Mouse (Mus musculus) gastrocnemius, adult 8-10 months (tissue): Measurements from ENCODE around the gene Hs6st2. TPM values are rescaled to one million over a fixed set of nuclear protein-coding genes. Genes with fewer than 3 reads are reported as not detected.
A peak's percentile ranks its signal among the peaks of the same experiment; 100 is the strongest.

Source experiments
- DNase-seq, 2 experiments: peaks; one replicate each; pipeline ENCODE4 v3.0.0; 2022; ENCODE audit warnings: low spot score in 2 of 2
- total RNA-seq, 4 experiments: library from RNA; stranded (reverse); gene quantifications; 2 replicates each; pipeline ENCODE4 v1.2.4; 2022

The Hs6st2 gene
- total RNA-seq, 4 experiments from 2014 or later = 1.9 to 4.5 (median 2.5) TPM

DNA sequence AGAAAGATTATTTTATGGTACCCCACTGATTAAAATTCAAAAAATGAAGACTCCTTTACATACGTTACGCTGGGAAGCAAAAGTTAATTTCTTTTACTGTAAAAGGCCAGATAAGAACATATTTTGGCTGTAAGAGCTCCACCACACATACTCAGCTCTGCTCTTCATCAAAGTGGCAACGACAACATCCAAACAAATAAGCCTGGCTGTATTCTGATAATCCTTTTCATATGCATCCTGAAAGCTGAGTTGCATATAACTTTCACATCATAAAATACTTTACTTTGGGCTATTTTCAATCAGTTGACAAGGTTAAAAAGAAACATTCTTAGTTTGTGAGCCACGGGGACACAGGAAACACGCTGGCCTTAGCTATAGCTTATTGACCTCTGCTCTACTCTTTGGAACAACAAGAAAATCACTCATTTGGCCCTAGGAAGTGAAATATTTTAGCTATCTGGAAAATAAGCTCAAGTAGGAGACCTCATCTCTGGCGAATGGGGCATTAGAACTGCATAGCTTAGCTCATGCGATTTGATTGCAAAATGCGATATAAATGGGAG is 91.1 kb downstream of the Hs6st2 start:
- DNase-seq = no peak

DNA sequence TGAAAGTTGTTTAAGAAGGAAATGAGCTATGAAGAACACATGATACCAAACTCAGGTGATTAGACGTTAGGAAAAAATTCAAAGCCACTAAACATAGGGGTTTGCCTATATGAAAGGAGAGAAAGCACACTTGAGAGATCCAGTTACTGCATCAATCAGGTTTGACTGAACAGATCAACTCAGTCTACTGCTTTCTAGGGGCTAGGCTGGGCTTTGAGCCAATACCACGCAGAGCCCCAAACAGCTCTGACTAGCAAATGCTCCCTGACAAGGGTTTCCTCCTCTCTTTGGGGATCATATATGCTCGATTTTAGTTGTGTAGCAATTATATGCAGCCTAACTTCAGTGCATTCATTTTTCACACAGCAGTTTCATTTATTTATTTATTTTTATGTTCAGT is 96.2 kb downstream of the Hs6st2 start:
- no peak for DNase-seq

GRCm38 (mm10) chrX:51581704-51582103 is 100.0 kb downstream of the Hs6st2 start:
- DNase-seq = no peak

DNA sequence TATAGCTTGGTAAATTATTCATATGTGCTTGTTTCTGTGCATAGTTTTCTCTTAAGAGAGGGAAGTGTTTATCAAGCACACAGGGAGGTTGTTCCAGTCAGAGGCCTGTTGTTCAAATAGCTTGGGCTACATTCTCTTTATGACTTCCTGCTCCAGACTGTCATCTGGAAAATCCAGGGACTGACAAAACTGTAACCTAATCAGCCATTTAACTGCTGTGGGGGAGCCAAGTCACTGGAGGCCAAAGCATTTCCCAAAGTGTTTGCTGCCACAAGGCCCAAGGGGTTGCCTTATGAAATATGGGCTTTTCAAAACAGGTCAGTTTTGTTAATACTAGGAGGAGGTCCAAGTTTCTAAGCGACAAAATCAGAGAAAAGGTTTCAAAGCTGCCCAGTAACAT is 119.8 kb downstream of the Hs6st2 start:
- no peak for DNase-seq

DNA sequence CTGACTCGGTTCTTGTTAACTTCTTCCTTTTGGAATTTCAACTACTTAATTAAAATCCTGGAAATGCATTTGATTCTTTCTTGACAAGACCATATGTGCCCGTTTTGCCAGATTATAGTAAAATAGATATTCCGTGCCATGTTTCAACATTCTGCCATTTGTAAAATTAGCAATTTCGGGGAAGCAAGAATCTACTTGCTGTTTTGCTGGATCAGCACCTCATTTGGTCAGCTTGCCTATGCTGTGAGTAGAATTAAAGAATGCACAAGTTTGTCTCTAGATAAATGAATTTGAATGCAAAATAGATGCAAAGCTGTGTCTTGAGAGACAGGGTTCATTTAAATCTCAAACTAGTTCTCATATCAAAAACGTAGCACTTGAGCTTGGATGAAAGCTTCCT is 142.0 kb downstream of the Hs6st2 start:
- DNase-seq = no peak

DNA sequence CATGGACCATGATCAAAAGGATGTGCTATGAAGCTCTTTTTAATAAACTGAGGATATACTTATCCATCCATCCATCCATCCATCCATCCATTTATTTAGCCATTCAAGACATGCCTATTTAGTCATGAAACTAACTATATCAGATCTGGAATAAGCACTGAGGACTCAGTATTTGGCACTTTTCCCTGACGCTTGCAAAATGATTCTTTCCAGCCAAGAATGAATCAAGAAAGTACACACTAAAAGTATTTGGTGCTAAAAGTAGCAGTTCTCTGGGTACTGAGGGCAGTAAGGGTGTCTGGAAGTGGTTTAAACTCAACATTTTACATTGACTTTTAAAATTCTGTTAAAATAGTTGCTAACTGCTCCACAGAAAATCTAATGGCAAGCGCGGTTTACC is 144.6 kb downstream of the Hs6st2 start:
- DNase-seq = no peak

GRCm38 (mm10) chrX:51535226-51535625 is 146.4 kb downstream of the Hs6st2 start:
- no peak for DNase-seq

DNA sequence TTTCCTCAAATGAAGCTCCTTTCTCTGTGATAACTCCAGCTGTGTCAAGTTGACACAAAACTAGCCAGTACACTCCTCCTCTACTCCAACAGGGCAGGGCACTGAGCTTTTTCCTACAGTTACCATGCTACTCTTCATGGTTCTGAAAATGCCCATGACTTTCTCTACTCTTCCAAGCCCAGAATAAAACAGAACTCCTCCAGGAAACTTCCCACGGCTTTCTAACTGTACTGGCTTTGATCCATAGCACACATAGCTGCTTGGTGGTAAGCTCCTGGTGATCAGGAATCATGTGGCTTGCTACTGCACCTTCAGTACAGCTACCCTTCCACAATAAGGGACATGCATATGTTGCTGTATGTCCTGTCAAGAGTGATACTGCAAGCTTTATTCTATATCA is 150.5 kb downstream of the Hs6st2 start:
- DNase-seq = no peak

GRCm38 (mm10) chrX:51528601-51529000 is 153.1 kb downstream of the Hs6st2 start:
- DNase-seq = no peak

GRCm38 (mm10) chrX:51514831-51515230 is 166.8 kb downstream of the Hs6st2 start:
- DNase-seq = no peak

- no peak for DNase-seq
Observed at GRCm38 (mm10) chrX:51506526-51506925, 175.1 kb downstream of the Hs6st2 start.

- no peak for DNase-seq
Observed at GRCm38 (mm10) chrX:51505691-51506090, 176.0 kb downstream of the Hs6st2 start.

DNA sequence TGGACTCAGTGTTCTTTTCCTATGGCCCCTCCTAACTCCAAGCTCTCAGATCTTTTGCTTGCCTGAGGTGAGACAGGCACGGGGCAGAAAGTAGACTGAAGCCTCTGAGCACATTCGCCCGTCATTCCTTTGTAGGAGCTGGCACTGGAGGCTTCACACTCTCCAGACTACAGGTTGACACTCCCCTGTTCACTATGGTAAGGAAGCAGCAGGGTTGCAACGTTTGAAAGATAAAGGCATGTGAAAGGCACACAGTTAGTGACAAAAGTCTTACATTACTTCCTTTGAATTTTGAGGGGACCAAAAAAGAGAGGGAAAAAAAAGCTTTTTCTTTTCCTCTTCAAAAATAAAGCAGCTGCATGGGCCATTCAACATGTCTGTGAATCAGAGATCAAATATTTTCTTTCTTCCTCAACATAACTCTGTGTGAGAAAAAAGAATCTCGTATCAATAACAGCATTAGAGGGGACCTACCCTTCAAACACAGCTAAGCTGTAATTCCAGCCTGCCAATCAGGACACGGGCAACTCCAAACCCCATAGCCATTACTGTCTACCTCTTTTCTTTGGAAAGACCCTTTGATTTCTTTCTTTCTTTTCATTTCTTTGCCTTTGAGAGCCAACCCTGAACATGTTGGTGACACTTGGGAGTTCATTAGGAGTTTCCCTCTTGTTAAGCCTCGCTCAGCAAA is 177.7 kb downstream of the Hs6st2 start:
- DNase-seq = no peak

DNA sequence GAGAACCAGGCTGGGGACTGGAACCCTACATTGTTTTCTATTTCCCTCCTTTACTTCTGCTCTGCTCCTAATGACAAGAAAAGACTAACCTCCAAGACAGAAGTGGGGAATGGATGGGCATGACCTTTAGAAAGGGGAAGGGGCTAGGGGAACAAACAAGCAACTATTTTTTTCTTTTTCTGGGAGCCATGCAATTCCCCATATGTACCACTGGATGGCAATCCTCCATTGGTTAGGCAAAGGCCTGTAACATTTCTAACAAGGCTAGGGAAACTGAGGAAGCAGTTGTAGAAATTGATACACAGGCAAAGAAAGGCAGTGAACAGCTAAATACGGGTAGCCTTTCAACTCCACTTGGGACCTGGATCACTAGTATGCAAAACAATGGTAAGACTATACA is 183.8 kb downstream of the Hs6st2 start:
- DNase-seq = no peak

GRCm38 (mm10) chrX:51488374-51488773 is 193.3 kb downstream of the Hs6st2 start:
- DNase-seq = no peak

DNA sequence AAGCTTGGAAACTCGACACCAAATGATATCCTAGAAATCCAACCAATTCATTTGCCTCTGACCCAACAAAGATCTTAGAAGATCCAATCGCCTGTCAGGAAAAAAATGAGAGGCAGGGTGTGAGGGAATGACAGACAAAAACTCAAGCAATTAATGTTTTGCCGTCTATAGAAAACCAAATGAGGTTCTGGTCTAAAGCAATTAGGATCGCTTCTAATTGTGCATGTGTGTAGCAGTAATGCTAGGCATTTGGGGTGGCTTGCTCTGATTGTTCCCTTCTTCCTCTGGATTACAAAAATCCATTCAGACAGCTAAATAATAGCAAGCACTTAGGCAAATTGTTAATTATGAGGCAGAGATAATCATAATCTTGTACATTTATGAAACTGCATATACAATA is 212.2 kb downstream of the Hs6st2 start:
- DNase-seq = no peak

DNA sequence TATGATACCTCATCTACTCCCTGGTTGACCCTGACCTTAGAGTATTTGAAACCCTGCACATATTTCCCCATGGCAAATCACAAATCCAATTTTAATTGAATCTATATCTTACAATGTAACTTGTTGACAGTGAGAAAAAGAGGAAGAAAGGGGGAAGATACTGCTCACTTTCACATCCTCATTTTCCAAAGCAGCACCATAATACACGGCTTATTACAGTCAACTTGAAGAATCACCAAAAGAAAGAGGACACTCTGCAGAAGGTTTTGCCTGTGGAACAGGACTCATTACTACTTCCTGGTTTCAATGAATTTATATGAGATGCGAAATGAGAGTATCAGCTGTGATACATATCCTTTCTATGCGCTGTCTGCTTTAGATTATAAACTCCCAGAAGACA is 220.2 kb downstream of the Hs6st2 start:
- no peak for DNase-seq

DNA sequence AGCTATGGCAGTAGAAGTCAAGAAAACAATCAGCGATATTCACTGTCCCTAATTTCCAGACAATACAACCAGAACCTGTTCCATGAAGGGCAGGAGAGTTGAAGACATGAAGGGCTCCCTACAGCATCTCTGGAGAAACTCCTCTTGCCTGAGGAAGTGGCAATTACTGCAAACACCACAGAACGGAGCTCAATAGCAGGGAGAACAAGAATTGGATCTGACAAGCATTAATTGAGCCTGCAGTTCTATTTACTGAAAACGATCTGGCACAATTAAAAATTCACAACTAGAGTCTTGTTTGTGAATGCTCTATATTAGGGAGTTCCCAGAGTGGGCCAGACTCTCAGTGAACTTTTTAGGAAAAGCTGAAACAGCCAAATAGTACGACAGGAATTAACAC is 238.3 kb downstream of the Hs6st2 start:
- no peak for DNase-seq

GRCm38 (mm10) chrX:51431706-51432105 is 249.9 kb downstream of the Hs6st2 start:
- no peak for DNase-seq

- no peak for DNase-seq
Observed at GRCm38 (mm10) chrX:51425031-51425430, 256.6 kb downstream of the Hs6st2 start.

DNA sequence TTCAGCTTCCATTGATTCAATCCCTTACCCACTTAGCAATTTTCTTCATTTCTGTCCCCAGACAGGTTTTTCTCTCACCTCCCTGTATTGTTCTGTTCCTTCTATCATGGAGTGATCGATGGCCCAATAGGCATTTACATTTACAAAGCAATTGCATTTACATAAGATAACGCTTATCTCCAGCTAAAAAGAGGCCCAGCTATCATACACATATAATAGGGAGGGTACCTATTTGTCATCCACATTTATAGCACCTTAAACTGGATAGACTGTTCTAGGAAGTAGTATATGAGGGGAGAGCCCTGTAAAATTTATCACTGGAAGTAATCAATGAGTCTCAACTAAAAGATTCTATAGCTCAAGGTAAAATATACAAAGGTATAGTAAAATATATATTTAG is 271.4 kb downstream of the Hs6st2 start:
- no peak for DNase-seq

DNA sequence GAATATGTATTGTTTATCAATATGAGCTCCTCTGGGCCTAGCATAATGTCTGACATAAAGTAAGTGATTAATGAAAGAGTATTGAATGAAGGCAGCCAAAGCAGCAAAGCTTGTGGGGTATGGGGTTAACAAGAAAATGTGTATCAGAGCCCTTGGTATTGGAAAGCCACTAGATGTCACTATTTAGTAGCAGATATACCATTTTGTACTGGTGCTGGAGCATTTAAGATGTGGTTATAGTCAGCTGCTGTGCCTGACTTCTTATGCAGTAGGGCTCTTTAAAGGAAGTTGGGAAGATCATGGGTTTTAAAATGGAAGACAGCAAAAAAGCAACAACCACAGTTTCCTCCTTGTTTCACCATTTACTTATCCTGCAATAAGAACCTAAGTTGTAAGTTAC is 284.2 kb downstream of the Hs6st2 start:
- no peak for DNase-seq

GRCm38 (mm10) chrX:51374670-51375069 is 307.0 kb downstream of the Hs6st2 start:
- peak; percentile 8 to 10 for DNase-seq
